Mouse (Mus musculus): Measurements from ENCODE around the gene Cnp. TPM values are rescaled to one million over a fixed set of nuclear protein-coding genes. Genes with fewer than 3 reads are reported as not detected.
"Not testable (repeated sequence)": the region's sequence is repeated elsewhere in the genome, so short reads cannot be mapped to it uniquely, and the experiment has no call there.

Gene Cnp
- polyA plus RNA-seq, 1 experiment from 2014 or later = 23.7 TPM

GRCm38 (mm10) chr11:100611627-100612026 lies 36.9 kb downstream of the Cnp start:
- Histone ChIP-seq H3K27ac (no peak overlapping the region), H3K36me3 (ENCODE audit: insufficient read depth, low read length) (0 out of 2 replicates have a peak, but pooled peaks cover 9% of the 10 kb centered on the region), H3K4me3 (replicated peaks; ENCODE audit: low read depth, low read length) (no peak overlapping the region), H3K27me3 (ENCODE audit: insufficient read depth, low read length) (no peaks in the 10 kb centered on the region), H3K4me1 (replicated peaks; ENCODE audit: insufficient read depth, low read length) (peaks cover 13% of the 10 kb centered on the region; the same call in 1 of the 2 replicates), H3K4me2 (ENCODE audit: low read length) (no peak overlapping the region), H3K9ac (ENCODE audit: low read depth, low read length) (no peak overlapping the region), H3K9me3 (replicated peaks; ENCODE audit: low read length) (no peaks in the 10 kb centered on the region)
- DNase-seq (ENCODE audit: low spot score) (no peak), ATAC-seq (replicated peaks; ENCODE audit: low FRiP score, low read depth) (no peak)
- peak; percentile 12; the same call in 1 of the 2 replicates for TF ChIP-seq CTCF (IDR thresholded peaks at IDR 0.05; ENCODE audit: low read depth)
- WGBS = 77% methylated on average over 6 of the region's 6 CpGs

GRCm38 (mm10) chr11:100613241-100613640 lies 38.5 kb downstream of the Cnp start:
- peaks cover 21% of the 10 kb centered on the region for H3K4me1 ChIP-seq (replicated peaks; ENCODE audit: insufficient read depth, low read length)
- WGBS = 92% methylated on average over 3 of the region's 3 CpGs

GRCm38 (mm10) chr11:100616332-100616731 lies 41.6 kb downstream of the Cnp start:
- TF ChIP-seq CTCF (IDR thresholded peaks at IDR 0.05; ENCODE audit: low read depth) = no peak
- H3K4me2 ChIP-seq (ENCODE audit: low read length) = no peak overlapping the region
- no peak for ATAC-seq (replicated peaks; ENCODE audit: low FRiP score, low read depth)

More at GRCm38 (mm10) chr11:100613241-100613640, 38.5 kb downstream of the Cnp start:
- TF ChIP-seq CTCF (IDR thresholded peaks at IDR 0.05; ENCODE audit: low read depth) = no peak
- H3K27ac ChIP-seq = no peak overlapping the region
- H3K4me2 ChIP-seq (ENCODE audit: low read length) = no peak overlapping the region
- H3K27me3 ChIP-seq (ENCODE audit: insufficient read depth, low read length) = no peaks in the 10 kb centered on the region
- no peak overlapping the region for H3K9ac ChIP-seq (ENCODE audit: low read depth, low read length)
- H3K4me3 ChIP-seq (replicated peaks; ENCODE audit: low read depth, low read length) = no peak overlapping the region
- no peak for ATAC-seq (replicated peaks; ENCODE audit: low FRiP score, low read depth)
- 0 out of 2 replicates have a peak, but pooled peaks cover 7% of the 10 kb centered on the region for H3K36me3 ChIP-seq (ENCODE audit: insufficient read depth, low read length)
- no peaks in the 10 kb centered on the region for H3K9me3 ChIP-seq (replicated peaks; ENCODE audit: low read length)
- DNase-seq (ENCODE audit: low spot score) = peak; percentile 57

DNA sequence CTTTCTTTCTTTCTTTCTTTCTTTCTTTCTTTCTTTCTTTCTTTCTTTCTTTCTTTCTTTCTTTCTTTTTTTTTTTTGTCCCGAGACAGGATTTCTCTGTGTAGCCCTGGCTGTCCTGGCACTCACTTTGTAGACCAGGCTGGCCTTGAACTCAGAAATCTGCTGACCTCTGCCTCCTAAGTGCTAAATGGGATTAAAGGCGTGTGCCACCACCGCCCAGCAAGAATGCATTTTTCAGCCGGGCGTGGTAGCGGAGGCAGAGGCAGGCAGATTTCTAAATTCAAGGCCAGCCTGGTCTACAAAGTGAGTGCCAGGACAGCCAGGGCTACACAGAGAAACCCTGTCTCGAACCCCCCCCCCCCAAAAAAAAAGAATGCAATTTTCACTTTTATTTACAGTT lies 42.1 kb downstream of the Cnp start:
- H3K36me3 ChIP-seq (ENCODE audit: insufficient read depth, low read length); H3K4me1 ChIP-seq (replicated peaks; ENCODE audit: insufficient read depth, low read length); H3K9me3 ChIP-seq (replicated peaks; ENCODE audit: low read length); H3K27me3 ChIP-seq (ENCODE audit: insufficient read depth, low read length); H3K4me2 ChIP-seq (ENCODE audit: low read length); ATAC-seq (replicated peaks; ENCODE audit: low FRiP score, low read depth); H3K27ac ChIP-seq; DNase-seq (ENCODE audit: low spot score); H3K9ac ChIP-seq (ENCODE audit: low read depth, low read length); H3K4me3 ChIP-seq (replicated peaks; ENCODE audit: low read depth, low read length): not testable (repeated sequence)
- 86% methylated on average over 7 of the region's 7 CpGs for WGBS

More at GRCm38 (mm10) chr11:100616332-100616731, 41.6 kb downstream of the Cnp start:
- Histone ChIP-seq H3K4me1 (replicated peaks; ENCODE audit: insufficient read depth, low read length) (peaks cover 9% of the 10 kb centered on the region; the same call in 1 of the 2 replicates), H3K9me3 (replicated peaks; ENCODE audit: low read length) (no peaks in the 10 kb centered on the region), H3K36me3 (ENCODE audit: insufficient read depth, low read length) (0 out of 2 replicates have a peak, but pooled peaks cover 4% of the 10 kb centered on the region), H3K27me3 (ENCODE audit: insufficient read depth, low read length) (no peaks in the 10 kb centered on the region), H3K27ac (no peak overlapping the region), H3K4me3 (replicated peaks; ENCODE audit: low read depth, low read length) (no peak overlapping the region), H3K9ac (ENCODE audit: low read depth, low read length) (no peak overlapping the region)
- no peak for DNase-seq (ENCODE audit: low spot score)
- 89% methylated on average over 5 of the region's 5 CpGs for WGBS

DNA sequence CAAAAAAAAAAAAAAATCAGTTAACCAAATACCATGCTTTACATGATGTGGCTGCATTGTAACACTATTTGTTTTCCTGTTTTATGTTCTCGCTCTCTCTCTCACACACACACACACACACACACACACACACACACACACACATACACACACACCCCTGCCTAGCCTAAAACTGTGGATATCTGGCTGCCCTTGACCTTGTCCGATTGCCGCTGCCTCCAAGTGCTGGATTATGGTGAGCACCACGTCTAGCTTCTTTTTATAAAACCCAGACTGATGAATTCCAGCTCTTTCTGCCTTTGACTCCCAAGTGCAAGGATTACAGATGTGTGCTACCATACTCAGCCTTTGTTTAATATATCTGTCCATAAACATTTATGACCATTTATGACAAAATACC lies 42.8 kb downstream of the Cnp start:
- H3K27me3 ChIP-seq (ENCODE audit: insufficient read depth, low read length) = no peaks in the 10 kb centered on the region
- 76% methylated on average over 4 of the region's 4 CpGs for WGBS
- H3K4me2 ChIP-seq (ENCODE audit: low read length) = peak overlapping the region; percentile 87; the same call in 1 of the 2 replicates
- 0 out of 2 replicates have a peak, but pooled peaks cover 4% of the 10 kb centered on the region for H3K36me3 ChIP-seq (ENCODE audit: insufficient read depth, low read length)
- no peak overlapping the region for H3K9ac ChIP-seq (ENCODE audit: low read depth, low read length)
- H3K4me1 ChIP-seq (replicated peaks; ENCODE audit: insufficient read depth, low read length) = peaks cover 9% of the 10 kb centered on the region; the same call in 1 of the 2 replicates
- H3K4me3 ChIP-seq (replicated peaks; ENCODE audit: low read depth, low read length) = peak overlapping the region; percentile 77; the same call in 1 of the 2 replicates
- ATAC-seq (replicated peaks; ENCODE audit: low FRiP score, low read depth) (no peak), DNase-seq (ENCODE audit: low spot score) (no peak)
- H3K27ac ChIP-seq = no peak overlapping the region
- no peak for TF ChIP-seq CTCF (IDR thresholded peaks at IDR 0.05; ENCODE audit: low read depth)
- H3K9me3 ChIP-seq (replicated peaks; ENCODE audit: low read length) = no peaks in the 10 kb centered on the region

- Histone ChIP-seq H3K4me2 (ENCODE audit: low read length) (peak within 1 kb of the TSS; percentile 87), H3K4me1 (replicated peaks; ENCODE audit: insufficient read depth, low read length) (peaks cover 9% of the 10 kb centered on the region; the same call in 1 of the 2 replicates)
- peak; percentile 87 for DNase-seq (ENCODE audit: low spot score)
Measured at GRCm38 (mm10) chr11:100618761-100619484, 44.2 kb downstream of the Cnp start, which contains the start of gene Nkiras2. Gene Nkiras2 (plus strand): TSS chr11:100619244.

More at GRCm38 (mm10) chr11:100618761-100619484, 44.2 kb downstream of the Cnp start, which contains the start of gene Nkiras2:
- peak; percentile 58 for ATAC-seq (replicated peaks; ENCODE audit: low FRiP score, low read depth)
- Histone ChIP-seq H3K27me3 (ENCODE audit: insufficient read depth, low read length) (no peaks in the 10 kb centered on the region), H3K9me3 (replicated peaks; ENCODE audit: low read length) (no peaks in the 10 kb centered on the region), H3K36me3 (ENCODE audit: insufficient read depth, low read length) (0 out of 2 replicates have a peak, but pooled peaks cover 4% of the 10 kb centered on the region), H3K27ac (peak within 1 kb of the TSS; percentile 93), H3K9ac (ENCODE audit: low read depth, low read length) (peak within 1 kb of the TSS; percentile 90), H3K4me3 (replicated peaks; ENCODE audit: low read depth, low read length) (peak within 1 kb of the TSS; percentile 77)
- no peak for TF ChIP-seq CTCF (IDR thresholded peaks at IDR 0.05; ENCODE audit: low read depth)
- WGBS = under 1% methylated on average over 36 of the region's 36 CpGs

Measured in kidney, postnatal 0 days (tissue).